Mouse (Mus musculus) adrenal gland, adult 8-10 months (tissue): Measurements from ENCODE around the gene Nucb1. TPM values are rescaled to one million over a fixed set of nuclear protein-coding genes. Genes with fewer than 3 reads are reported as not detected.
"Not testable (repeated sequence)": the region's sequence is repeated elsewhere in the genome, so short reads cannot be mapped to it uniquely, and the experiment has no call there.

ENCODE experiments used
- DNase-seq: peaks from one replicate; pipeline ENCODE4 v3.0.0; 2022
- total RNA-seq, 4 experiments: library from RNA; stranded (reverse); gene quantifications; 2 replicates each; pipeline ENCODE4 v1.2.4; 2022

The Nucb1 gene
- total RNA-seq, 4 experiments from 2014 or later, result 291 to 305 (median 294) TPM

- peak; percentile 80 for DNase-seq
Measured at GRCm38 (mm10) chr7:45488293-45489204, 21.7 kb downstream of the Nucb1 start, which contains the start of gene Dhdh. Gene Dhdh (minus strand): TSS chr7:45488805.

DNA sequence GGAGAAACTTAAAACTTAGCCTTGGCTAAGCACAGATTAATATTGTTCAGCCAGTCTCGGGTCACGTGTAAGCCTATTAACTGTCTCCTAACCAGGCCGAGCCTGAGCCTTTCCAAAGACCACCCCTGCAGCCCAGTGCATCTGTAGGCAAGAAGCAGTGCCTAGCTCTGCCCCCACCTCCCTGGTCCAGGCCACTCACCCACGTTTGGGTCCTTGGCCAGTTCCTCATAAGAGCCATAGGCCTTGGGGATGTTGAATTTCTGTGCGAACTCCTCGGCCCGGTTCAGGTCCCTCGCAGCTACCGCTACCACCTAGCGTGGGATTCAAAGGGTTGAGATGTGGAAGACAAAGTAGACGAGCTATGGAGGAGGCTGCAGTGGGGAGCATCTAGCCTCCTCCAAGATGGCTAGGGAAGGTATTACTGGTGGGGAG is 22.3 kb downstream of the Nucb1 start:
- DNase-seq, result no peak

GRCm38 (mm10) chr7:45486761-45487415 is 23.3 kb downstream of the Nucb1 start, which contains the start of gene Gm45808:
Gene Gm45808 (minus strand): TSS chr7:45486811.
- DNase-seq, result no peak

DNA sequence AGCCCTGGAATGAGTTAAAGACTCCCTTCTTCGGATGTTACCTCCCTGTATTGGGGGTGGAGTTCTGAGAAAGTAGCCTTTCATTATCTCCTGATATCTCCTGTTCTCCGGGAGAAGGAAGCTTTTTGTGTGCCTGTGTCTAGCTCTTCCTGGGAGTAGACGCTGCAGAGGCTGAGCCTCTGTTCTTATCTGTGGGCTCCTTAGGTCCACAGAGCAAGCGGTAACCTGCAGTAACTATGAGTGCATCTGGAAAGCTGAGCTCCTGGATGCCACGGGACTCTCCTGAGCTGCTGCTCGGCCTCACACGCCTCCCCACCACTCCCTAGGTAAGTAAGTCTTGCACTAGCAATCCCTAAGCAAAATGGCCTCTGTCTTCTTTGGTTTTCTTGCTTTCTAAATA is 24.0 kb downstream of the Nucb1 start:
- no peak for DNase-seq

DNA sequence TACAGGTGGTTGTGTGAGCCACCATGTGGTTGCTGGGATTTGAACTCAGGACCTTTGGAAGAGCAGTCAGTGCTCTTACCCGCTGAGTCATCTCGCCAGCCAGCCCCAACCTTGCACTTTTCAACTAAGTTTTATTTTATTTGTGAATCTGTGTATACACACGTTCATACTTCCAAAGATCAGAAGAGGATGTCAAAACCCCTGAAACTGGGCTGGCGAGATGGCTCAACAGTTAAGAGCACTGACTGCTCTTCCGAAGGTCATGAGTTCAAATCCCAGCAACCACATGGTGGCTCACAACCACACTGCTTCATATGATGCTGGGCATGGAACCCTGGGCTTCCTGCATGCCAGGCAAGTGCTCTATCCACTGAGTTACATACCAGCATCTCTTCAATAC is 25.2 kb downstream of the Nucb1 start:
- not testable (repeated sequence) for DNase-seq

GRCm38 (mm10) chr7:45482166-45482565 is 28.0 kb downstream of the Nucb1 start:
- DNase-seq, result no peak

- DNase-seq, result no peak
Measured at GRCm38 (mm10) chr7:45481374-45481927, 28.8 kb downstream of the Nucb1 start, which contains the start of gene Tulp2. Gene Tulp2 (plus strand): TSS chr7:45481877.

- DNase-seq, result not testable (repeated sequence)
Measured at GRCm38 (mm10) chr7:45480310-45480709, 29.9 kb downstream of the Nucb1 start.

- no peak for DNase-seq
Measured at GRCm38 (mm10) chr7:45478774-45479173, 31.4 kb downstream of the Nucb1 start.

GRCm38 (mm10) chr7:45477003-45477402 is 33.2 kb downstream of the Nucb1 start:
- no peak for DNase-seq

- DNase-seq, result no peak
Measured at GRCm38 (mm10) chr7:45476453-45476852, 33.8 kb downstream of the Nucb1 start.

GRCm38 (mm10) chr7:45475291-45475969 is 34.8 kb downstream of the Nucb1 start:
- no peak for DNase-seq

DNA sequence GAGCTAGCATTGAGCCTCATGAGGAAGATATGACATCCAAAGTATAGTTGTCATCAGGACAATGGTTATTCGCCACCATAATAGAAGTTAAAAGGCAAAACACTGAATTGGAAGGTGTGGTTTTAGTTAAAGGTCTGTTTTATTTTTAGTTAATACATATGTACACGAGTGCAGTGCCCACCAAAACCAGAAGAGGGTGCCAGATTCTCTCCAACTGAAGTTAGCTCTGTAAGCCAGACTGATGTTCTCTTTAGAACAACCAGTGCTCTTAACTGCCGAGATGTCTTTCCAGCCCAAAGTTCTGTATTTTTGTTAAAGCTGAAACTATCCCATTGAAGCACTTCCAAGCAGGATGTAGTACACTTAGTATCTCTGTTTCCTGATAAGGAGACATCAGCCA is 39.3 kb downstream of the Nucb1 start:
- DNase-seq, result no peak

- no peak for DNase-seq
Measured at GRCm38 (mm10) chr7:45467090-45467670, 43.0 kb downstream of the Nucb1 start.

DNA sequence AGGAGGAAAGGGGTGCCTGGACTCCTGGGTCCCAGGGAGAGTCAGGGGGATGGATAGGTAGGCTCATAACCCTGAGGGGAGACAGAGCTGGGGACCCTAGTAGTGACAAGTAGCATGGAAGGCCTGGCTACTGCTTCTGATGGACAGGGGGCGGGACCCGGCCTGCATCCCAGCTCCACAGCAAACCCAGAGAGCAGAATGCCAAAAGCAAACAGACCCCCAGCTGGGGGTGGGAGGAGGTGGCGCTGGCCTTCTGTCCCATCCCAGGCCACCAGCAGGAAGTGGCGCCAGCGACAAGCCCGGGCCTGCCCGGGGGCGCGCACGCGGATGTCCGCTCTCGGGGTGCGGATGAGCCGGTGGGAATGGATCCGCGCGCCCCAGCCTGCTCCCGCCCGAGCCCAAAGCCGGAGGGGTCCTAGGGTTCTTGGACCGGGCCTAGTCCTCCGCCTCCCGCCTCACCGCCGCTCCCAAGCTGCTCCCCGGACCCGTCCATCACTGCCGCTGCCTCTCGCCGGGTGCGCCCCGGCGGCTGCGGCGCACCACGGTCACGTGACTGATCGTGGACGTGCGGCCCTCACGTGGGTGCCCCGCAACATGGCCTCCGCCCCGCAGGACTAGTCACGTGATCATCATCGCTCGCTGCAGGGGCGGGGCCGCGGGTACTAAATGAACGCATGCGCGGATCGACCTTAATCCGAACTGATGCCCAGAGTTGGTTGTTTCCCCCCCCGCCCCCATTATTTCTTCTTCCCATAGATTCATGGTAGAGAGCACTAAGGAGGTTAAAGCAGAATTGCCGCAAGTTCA is 43.7 kb downstream of the Nucb1 start, which contains the start of gene Bax:
Gene Bax, minus strand, starts transcription at position 616 of the 807 bp plus-strand sequence.
- peak; percentile 95 for DNase-seq

DNA sequence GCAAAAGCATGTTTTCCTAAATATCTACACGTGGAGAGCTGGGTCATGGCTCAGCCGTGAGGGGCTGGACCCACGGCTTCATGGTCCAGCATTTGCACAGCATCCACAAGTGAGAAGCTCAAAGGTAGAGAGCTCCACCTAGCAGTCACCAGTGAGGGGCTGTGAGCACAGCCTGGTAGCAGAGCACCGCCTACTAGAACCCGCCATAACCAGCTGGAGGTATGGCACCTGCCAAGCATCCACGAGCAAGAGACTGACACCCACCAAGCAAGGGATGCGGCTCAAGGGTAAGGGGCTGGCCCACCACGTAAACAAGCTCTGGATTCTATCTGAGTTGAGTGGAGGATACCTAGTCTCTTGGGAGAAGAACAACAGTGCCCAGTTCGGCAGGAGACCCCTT is 44.7 kb downstream of the Nucb1 start:
- no peak for DNase-seq

GRCm38 (mm10) chr7:45465112-45465511 is 45.1 kb downstream of the Nucb1 start:
- no peak for DNase-seq

- no peak for DNase-seq
Measured at GRCm38 (mm10) chr7:45463987-45464778, 46.0 kb downstream of the Nucb1 start.

GRCm38 (mm10) chr7:45462868-45463267 is 47.3 kb downstream of the Nucb1 start:
- DNase-seq, result not testable (repeated sequence)

- no peak for DNase-seq
Measured at GRCm38 (mm10) chr7:45462325-45462724, 47.9 kb downstream of the Nucb1 start.
